Mouse (Mus musculus) layer of hippocampus, postnatal 10 days (tissue): ENCODE results near the gene Tsc22d4. TPM values are rescaled to one million over a fixed set of nuclear protein-coding genes. Genes with fewer than 3 reads are reported as not detected.
"Not testable (repeated sequence)": the region's sequence is repeated elsewhere in the genome, so short reads cannot be mapped to it uniquely, and the experiment has no call there.

Experiments
- DNase-seq, 2 experiments: peaks; one replicate each; pipeline ENCODE4 v3.0.0; 2021; ENCODE audit warnings: low spot score in 2 of 2
- total RNA-seq, 2 experiments: library from RNA; stranded (reverse); gene quantifications; 2 replicates each; pipeline ENCODE4 v1.2.3; 2021

The Tsc22d4 gene
- total RNA-seq, 2 experiments from 2014 or later: 141 to 146 TPM

DNA sequence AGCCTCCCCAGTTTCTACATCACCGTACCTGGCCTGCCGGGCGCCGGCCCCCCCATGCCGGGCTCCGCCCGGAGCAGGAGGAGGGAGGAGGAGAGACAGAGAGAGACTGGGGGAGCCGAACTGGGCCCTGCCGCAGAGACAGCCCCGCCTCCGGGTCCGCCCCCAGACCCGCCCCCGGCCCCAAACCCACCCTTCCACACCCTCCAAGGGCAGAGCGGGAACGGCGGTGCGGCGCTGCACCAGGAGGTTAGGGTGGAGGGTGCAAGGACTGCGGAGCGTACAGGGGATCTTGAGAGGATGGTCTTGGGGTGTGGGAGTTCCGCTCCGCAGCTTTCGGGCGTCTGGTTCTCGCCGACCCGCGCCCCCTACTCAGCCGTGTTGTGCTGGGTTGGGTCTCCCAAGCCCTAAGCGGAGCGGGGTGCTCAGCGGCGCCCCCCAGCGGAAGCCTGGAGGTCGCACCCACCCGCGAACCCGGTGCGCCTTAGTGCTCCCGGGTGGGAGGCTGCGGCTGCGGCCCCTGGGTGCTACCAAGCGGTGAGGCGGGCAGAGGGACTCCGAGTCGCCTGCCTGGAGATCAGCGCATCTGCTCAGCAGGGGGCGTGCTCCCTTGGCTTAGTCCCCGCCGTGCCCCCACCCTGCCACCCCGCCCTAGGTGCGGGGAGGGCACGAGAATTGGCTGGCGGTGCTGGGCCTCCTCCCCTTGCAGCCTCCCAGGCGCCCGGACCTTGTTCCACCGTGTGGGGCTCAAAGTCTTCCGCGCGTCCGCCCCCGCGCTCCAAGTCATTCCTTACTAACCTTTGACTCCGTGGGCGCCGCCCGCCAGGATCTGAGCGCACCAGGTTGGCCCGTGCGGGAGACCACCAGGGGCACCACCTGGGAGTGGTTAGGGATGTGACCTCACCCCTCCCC is 4.3 kb upstream of the Tsc22d4 start, which contains the start of gene Nyap1:
Gene Nyap1 (minus strand): TSS at position 585 of the 909 bp plus-strand sequence.
- peak; percentile 90 to 94 for DNase-seq

GRCm38 (mm10) chr5:137742048-137742447 is 3.5 kb upstream of the Tsc22d4 start:
- peak in 1 of 2 experiments; percentile 12 for DNase-seq

GRCm38 (mm10) chr5:137742836-137743235 is 2.7 kb upstream of the Tsc22d4 start:
- DNase-seq: no peak

- DNase-seq: no peak
Observed at GRCm38 (mm10) chr5:137744197-137744596, 1.3 kb upstream of the Tsc22d4 start.

DNA sequence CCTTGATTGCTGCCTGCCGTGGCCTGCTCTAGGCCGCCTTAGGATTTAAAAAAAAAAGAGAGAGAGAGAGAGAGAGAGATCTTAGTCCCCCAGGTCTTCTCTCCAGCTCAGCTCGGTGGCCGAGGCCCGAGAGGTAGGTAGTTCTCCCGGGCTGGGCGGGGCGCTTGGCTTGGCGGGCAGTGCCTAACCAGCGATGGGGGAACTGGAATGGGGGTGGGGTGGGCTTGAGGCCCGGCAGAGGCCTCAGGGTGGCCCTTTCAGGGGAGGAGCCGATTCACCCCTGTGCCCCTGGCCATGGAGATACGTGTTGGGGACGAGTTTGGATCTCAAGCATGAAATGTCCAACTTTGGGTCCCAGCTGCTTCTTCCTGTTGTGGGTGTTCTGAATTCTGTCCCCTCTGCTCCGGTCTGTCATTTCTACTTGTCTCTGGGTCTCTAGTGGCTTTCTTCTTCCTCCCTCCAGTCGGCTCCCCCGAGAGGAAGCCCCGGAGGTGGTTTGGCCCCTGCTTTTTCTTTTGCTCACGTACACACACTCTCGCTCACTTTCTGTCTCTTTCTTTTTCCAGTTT is 836 bp downstream of the Tsc22d4 start:
- DNase-seq: peak in 1 of 2 experiments; percentile 66

DNA sequence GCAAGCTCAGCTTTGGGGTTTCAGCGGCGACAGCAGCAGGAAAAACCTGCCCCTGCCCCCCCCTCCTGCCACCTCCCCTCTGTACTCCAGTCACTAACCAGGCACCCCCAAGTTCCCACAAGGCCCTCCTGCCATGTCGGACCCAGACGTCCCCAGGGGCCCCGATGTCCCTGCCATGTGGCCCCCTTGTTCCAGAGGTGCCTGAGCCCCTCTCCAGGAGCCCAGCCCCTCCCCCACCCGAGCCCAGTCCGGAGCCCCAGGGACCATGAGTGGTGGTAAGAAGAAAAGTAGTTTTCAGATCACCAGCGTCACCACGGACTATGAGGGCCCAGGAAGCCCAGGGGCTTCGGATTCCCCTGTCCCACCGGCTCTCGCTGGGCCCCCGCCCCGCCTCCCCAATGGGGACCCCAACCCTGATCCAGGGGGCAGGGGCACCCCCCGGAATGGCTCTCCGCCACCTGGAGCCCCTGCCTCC is 1.4 kb downstream of the Tsc22d4 start:
- no peak for DNase-seq

DNA sequence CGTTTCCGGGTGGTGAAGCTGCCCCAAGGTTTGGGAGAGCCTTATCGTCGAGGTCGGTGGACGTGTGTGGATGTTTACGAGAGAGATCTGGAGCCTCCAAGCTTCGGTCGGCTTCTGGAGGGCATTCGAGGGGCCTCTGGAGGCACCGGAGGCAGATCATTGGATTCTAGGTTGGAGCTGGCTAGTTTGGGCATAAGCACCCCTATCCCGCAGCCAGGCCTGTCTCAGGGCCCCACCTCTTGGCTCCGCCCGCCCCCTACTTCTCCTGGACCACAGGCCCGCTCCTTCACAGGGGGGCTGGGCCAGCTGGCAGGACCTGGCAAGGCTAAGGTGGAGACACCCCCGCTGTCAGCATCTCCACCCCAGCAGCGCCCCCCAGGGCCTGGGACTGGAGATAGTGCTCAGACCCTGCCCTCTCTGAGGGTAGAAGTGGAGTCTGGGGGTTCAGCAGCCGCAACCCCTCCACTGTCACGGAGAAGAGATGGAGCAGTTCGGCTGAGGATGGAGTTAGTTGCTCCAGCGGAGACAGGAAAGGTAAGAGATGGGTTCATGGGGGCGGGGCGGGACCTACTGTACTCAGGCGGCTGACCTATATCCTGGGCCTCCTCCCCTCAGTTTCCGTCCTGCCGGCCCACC is 1.9 kb downstream of the Tsc22d4 start:
- DNase-seq: peak in 1 of 2 experiments; percentile 69

DNA sequence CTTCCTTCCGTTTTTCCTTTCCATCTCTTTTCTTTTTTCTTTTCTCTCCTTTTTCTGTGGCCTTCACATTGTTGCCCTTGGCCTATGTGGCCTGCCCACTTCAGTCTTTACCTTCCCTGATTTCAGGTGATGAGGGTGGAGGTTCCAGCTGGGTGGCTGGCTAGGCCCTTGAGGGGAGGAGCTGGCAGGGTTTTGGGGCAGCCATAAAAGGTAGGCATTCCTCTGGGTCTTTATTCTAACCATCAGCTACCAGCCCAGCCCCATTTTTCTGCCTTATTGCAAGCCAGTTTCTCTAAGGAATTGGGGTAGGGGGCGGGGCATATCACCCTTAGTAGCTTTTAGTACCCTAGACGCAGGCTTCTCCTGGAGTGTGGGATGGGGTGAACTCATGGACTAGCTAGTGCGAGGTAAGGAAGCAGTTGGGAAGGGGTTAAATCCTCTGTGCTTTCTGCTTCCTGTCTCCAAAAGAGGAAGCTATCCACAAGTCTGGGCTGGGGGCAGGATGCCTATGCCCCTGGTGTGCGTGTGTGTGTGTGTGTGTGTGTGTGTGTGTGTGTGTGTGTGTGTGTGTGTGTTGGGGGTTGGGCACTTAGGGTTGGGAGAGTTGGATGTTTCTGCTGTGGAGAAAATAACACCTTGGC is 2.7 kb downstream of the Tsc22d4 start:
- DNase-seq: no peak

GRCm38 (mm10) chr5:137749196-137749836 is 3.8 kb downstream of the Tsc22d4 start:
- no peak for DNase-seq

DNA sequence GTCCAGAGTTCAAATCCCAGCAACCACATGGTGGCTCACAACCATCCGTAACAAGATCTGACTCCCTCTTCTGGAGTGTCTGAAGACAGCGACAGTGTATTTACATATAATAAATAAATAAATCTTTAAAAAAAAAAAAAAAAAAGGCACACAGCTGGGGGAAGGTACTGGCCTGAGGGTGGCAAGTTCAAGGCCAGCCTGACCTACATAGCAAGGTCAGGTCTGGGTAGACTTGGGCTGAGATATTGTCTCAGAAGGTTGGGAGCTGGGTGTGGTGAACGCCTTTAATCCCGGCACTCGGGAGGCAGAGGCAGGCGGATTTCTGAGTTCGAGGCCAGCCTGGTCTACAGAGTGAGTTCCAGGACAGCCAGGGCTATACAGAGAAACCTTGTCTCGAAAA is 4.7 kb downstream of the Tsc22d4 start:
- not testable (repeated sequence) for DNase-seq

- no peak for DNase-seq
Observed at GRCm38 (mm10) chr5:137751221-137751887, 5.8 kb downstream of the Tsc22d4 start.

- no peak for DNase-seq
Observed at GRCm38 (mm10) chr5:137751988-137752387, 6.5 kb downstream of the Tsc22d4 start.

DNA sequence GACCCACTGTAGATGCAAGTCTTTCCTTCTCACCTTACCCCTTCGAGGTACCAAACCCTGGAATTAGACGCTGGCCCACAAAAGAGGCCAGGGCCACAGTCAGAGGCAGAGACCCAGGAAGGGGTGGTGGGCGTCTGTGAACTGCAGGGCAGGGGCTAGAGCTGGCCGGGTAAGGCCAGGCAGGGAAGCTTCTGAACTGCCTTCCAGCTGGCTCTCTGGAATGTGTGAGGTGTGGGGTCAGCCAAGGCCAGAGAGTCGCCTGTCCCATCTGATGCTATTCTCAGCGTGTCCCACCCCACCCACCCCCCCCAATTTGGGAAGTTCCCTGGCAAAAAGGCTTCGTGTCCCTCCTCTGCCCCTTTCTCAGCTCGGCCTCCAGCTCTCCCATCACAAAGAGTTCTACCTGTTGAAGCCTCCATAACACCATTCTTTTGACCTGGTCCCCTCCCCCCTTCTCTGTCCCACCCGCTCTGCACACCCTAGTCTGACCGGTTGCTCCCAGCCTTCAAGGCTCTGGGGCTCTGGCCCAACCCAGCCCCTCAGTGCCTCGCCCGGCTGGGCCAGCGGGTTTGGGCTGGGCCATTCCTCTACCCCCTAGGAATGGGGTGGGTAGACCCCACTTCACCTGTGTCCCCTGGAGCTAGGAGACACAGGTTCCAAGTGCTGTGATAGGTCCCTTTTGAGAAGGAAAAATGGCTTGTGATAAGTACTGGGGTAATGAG is 7.7 kb downstream of the Tsc22d4 start:
- no peak for DNase-seq

- no peak for DNase-seq
Observed at GRCm38 (mm10) chr5:137755425-137755824, 9.9 kb downstream of the Tsc22d4 start.

DNA sequence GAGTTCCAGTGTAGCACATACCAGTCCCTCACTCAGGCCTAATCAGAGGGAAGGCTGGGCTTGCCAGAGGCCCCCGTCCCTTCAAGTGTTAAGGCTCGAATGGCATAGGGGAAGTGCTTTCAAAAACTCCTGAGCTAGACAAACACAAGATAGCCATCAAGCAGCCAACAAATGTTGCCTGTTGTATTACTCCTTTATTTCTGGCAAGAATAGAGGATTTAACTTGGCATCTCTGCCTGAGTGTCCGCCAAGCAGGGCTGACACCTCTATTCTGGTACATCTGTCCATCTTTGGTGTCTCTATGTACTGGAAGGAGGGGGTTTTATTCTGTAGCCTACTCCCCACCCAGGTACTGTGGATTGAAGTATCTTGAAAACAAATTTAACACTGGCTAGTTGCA is 10.6 kb downstream of the Tsc22d4 start:
- DNase-seq: no peak

GRCm38 (mm10) chr5:137756882-137757661 is 11.5 kb downstream of the Tsc22d4 start:
- DNase-seq: peak; percentile 92 to 94

GRCm38 (mm10) chr5:137757887-137758286 is 12.4 kb downstream of the Tsc22d4 start:
- DNase-seq: peak; percentile 82 to 90

DNA sequence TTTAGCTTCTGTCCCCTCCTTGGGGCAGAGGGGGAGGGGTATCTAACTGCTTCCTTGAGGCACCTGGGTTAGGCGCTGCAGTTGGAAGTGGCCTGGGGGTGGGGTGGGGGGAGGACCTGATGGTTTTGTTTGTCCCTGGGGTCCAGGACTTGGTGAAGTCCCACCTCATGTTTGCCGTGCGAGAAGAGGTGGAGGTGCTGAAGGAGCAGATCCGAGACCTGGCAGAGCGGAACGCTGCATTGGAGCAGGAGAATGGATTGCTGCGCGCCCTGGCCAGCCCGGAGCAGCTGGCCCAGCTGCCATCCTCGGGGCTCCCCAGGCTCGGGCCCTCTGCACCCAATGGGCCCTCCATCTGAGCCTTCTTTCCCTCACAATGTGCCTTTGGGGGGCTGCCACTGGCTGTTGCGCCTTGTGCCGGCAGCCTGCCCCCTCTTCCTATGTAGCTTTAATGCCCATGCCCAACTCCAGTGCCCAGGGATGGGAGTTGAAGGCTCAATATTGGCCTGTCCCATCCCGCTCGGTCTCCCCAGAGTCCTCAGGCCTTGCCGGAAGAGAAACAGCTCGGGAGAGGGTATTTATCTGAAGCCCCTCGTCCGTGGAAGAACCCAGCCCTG is 13.5 kb downstream of the Tsc22d4 start:
- DNase-seq: no peak
